ENCODE assay signal across 8 mouse cellular contexts in genomic region chr6:95718969-95719333, GRCm38 (mm10). TPM values are rescaled to one million over a fixed set of nuclear protein-coding genes. Genes with fewer than 3 reads are reported as not detected.
A peak's percentile ranks its signal among the peaks of the same experiment; 100 is the strongest.
DNase-seq lines count a peak whose midpoint lies in the region; ATAC-seq lines count a peak whose summit lies in the region.

No protein-coding gene starts in this region.

- peak overlapping the region; percentile 67 for H3K9ac ChIP-seq in heart, embryonic 12.5 days
- H3K9ac ChIP-seq in forebrain, embryonic 11.5 days (ENCODE audit: low read length): peak overlapping the region; percentile 86
- no peak overlapping the region for H3K9ac ChIP-seq in limb, embryonic 13.5 days
- H3K9ac ChIP-seq in stomach, embryonic 14.5 days (replicated peaks; ENCODE audit: low read depth, low read length): no peak overlapping the region

- no peaks in the 10 kb centered on the region for H3K36me3 ChIP-seq in heart, embryonic 12.5 days
- no peaks in the 10 kb centered on the region for H3K36me3 ChIP-seq in forebrain, embryonic 11.5 days (ENCODE audit: control insufficient read depth, insufficient read depth, low read length)
- H3K36me3 ChIP-seq in limb, embryonic 13.5 days: no peaks in the 10 kb centered on the region
- H3K36me3 ChIP-seq in stomach, embryonic 14.5 days (ENCODE audit: control insufficient read depth, insufficient read depth, low read length): no peaks in the 10 kb centered on the region

- peaks cover 25% of the 10 kb centered on the region; the same call in 1 of the 2 replicates for H3K4me1 ChIP-seq in heart, embryonic 12.5 days (replicated peaks)
- no peaks in the 10 kb centered on the region for H3K4me1 ChIP-seq in forebrain, embryonic 11.5 days (replicated peaks; ENCODE audit: control insufficient read depth, insufficient read depth, low read length)
- H3K4me1 ChIP-seq in limb, embryonic 13.5 days: peaks cover 4% of the 10 kb centered on the region; the same call in 1 of the 2 replicates
- no peaks in the 10 kb centered on the region for H3K4me1 ChIP-seq in stomach, embryonic 14.5 days (ENCODE audit: control insufficient read depth, insufficient read depth, low read length)

- WGBS in heart, embryonic 12.5 days: no CpG with 5 or more reads among the region's 1 CpGs
- whole genome bisulfite sequencing in forebrain, embryonic 11.5 days: no CpG with 5 or more reads among the region's 1 CpGs
- WGBS in limb, embryonic 13.5 days: no CpG with 5 or more reads among the region's 1 CpGs
- 0% methylated on average over 1 of the region's 1 CpGs for WGBS in stomach, embryonic 14.5 days

- no peak for DNase-seq in heart, postnatal 25 days (ENCODE audit: low spot score)
- DNase-seq in ES-CJ7 (ENCODE audit: low read depth, low spot score): peak; percentile 58
- DNase-seq in forebrain, embryonic 11.5 days (ENCODE audit: low spot score): no peak
- no peak for DNase-seq in layer of hippocampus, adult 11-12 months (ENCODE audit: low spot score)
- DNase-seq in frontal cortex, postnatal 36 days (ENCODE audit: low spot score in 2 of 2): no peak

- no peaks in the 10 kb centered on the region for H3K9me3 ChIP-seq in heart, embryonic 12.5 days (replicated peaks)
- no peaks in the 10 kb centered on the region for H3K9me3 ChIP-seq in forebrain, embryonic 11.5 days (ENCODE audit: control insufficient read depth, low read length)
- no peaks in the 10 kb centered on the region for H3K9me3 ChIP-seq in limb, embryonic 13.5 days
- no peaks in the 10 kb centered on the region for H3K9me3 ChIP-seq in stomach, embryonic 14.5 days (ENCODE audit: control insufficient read depth, low read depth, low read length)

- H3K27ac ChIP-seq in heart, embryonic 12.5 days (ENCODE audit: poor library complexity, severe bottlenecking): no peak overlapping the region
- no peak overlapping the region for H3K27ac ChIP-seq in forebrain, embryonic 11.5 days (ENCODE audit: low read depth, low read length)
- H3K27ac ChIP-seq in limb, embryonic 13.5 days: no peak overlapping the region
- H3K27ac ChIP-seq in stomach, embryonic 14.5 days (ENCODE audit: low read length): no peak overlapping the region

- intact Hi-C loops in heart, postnatal 25 days (cut with DNase I): no loop called here

- peak overlapping the region; percentile 97 for H3K4me3 ChIP-seq in heart, embryonic 12.5 days
- peak overlapping the region; percentile 71 for H3K4me3 ChIP-seq in forebrain, embryonic 11.5 days (ENCODE audit: low read depth, low read length)
- H3K4me3 ChIP-seq in limb, embryonic 13.5 days: peak overlapping the region; percentile 87
- H3K4me3 ChIP-seq in stomach, embryonic 14.5 days (ENCODE audit: low read depth, low read length): peak overlapping the region; percentile 62

- ATAC-seq in heart, embryonic 12.5 days (ENCODE audit: insufficient number of reproducible peaks, low FRiP score): no peak
- ATAC-seq in forebrain, embryonic 11.5 days (replicated peaks; ENCODE audit: low FRiP score): peak; percentile 73
- peak; percentile 58 for ATAC-seq in limb, embryonic 13.5 days (ENCODE audit: low FRiP score, low read depth)
- ATAC-seq in stomach, embryonic 14.5 days (ENCODE audit: insufficient number of reproducible peaks, insufficient read depth, low FRiP score, low read depth): no peak

- no peaks in the 10 kb centered on the region for H3K27me3 ChIP-seq in heart, embryonic 12.5 days (replicated peaks)
- H3K27me3 ChIP-seq in forebrain, embryonic 11.5 days (ENCODE audit: control insufficient read depth, insufficient read depth, low read length): no peaks in the 10 kb centered on the region
- H3K27me3 ChIP-seq in limb, embryonic 13.5 days: no peaks in the 10 kb centered on the region
- H3K27me3 ChIP-seq in stomach, embryonic 14.5 days (ENCODE audit: control insufficient read depth, insufficient read depth, low read length): no peaks in the 10 kb centered on the region

- H3K4me2 ChIP-seq in heart, embryonic 12.5 days: peak overlapping the region; percentile 93
- peak overlapping the region; percentile 86 for H3K4me2 ChIP-seq in forebrain, embryonic 11.5 days (ENCODE audit: low read depth, low read length, severe bottlenecking)
- peak overlapping the region; percentile 86 for H3K4me2 ChIP-seq in limb, embryonic 13.5 days (replicated peaks)
- peak overlapping the region; percentile 93 for H3K4me2 ChIP-seq in stomach, embryonic 14.5 days (replicated peaks; ENCODE audit: low read depth, low read length)

RNA-seq across cellular contexts. Expression of gene Suclg2, which starts 0.4 kb away (rescaled TPM):
- 94.7 and 98.7 TPM in 2 replicates for polyA plus RNA-seq in heart, embryonic 12.5 days (2016; fragmentation: Nextera tagmentation; extraction: Ambion mirVana)
- total RNA-seq in heart, postnatal 25 days (2021): 100 to 1,000 TPM; 124 to 133 TPM
- 48.2 and 52.9 TPM in 2 replicates for polyA plus RNA-seq in forebrain, embryonic 11.5 days (2014; fragmentation: Nextera tagmentation; extraction: Ambion mirVana)
- polyA plus RNA-seq in limb, embryonic 13.5 days (2015; fragmentation: Nextera tagmentation; extraction: Ambion mirVana): 47.6 and 48.9 TPM in 2 replicates
- 92.4 and 94.8 TPM in 2 replicates for polyA plus RNA-seq in stomach, embryonic 14.5 days (2014; fragmentation: Nextera tagmentation; extraction: Ambion mirVana)

Comparison
In these comparisons a context has a peak if more than half of its experiments do, and no peak if none do; other contexts are left out.
1. ATAC-seq: peak in forebrain, embryonic 11.5 days (single experiment) and limb, embryonic 13.5 days (single experiment); none in heart, embryonic 12.5 days (single experiment) and stomach, embryonic 14.5 days (single experiment).
2. H3K9ac ChIP-seq: peak in heart, embryonic 12.5 days (single experiment) and forebrain, embryonic 11.5 days (single experiment); none in limb, embryonic 13.5 days (single experiment) and stomach, embryonic 14.5 days (single experiment).
3. Peak in every context shown above with its lines, with median percentiles within 50 percentile points of each other: H3K4me2 ChIP-seq and H3K4me3 ChIP-seq.